Mouse (Mus musculus) kidney, adult 2 months (tissue): ENCODE data around the gene Il16. TPM values are rescaled to one million over a fixed set of nuclear protein-coding genes. Genes with fewer than 3 reads are reported as not detected.

ENCODE experiments used
- DNase-seq: peaks from one replicate; pipeline ENCODE4 v3.0.0; 2021
- H3K27ac ChIP-seq: fragments of 200-500 bp; 2 replicates; pipeline ENCODE4 v1.5.1; 2012; ENCODE audit warnings: low read depth, low read length, control low read depth, inconsistent platforms; ENCODE audit not compliant: insufficient read depth
- H3K27me3 ChIP-seq: fragments of 200-500 bp; replicated peaks from 2 replicates; pipeline ENCODE4 v1.6.1; 2012; ENCODE audit warnings: mild to moderate bottlenecking, moderate library complexity, low read length, inconsistent platforms; ENCODE audit not compliant: control insufficient read depth, insufficient read depth
- H3K36me3 ChIP-seq: fragments of 200-500 bp; 2 replicates; pipeline ENCODE4 v1.6.1; 2012; ENCODE audit warnings: mild to moderate bottlenecking, moderate library complexity, low read length, inconsistent platforms; ENCODE audit not compliant: control insufficient read depth, insufficient read depth
- H3K4me1 ChIP-seq: fragments of 200-500 bp; 2 replicates; pipeline ENCODE4 v1.6.1; 2011; ENCODE audit warnings: low read length; ENCODE audit not compliant: control insufficient read depth, insufficient read depth
- H3K4me3 ChIP-seq: fragments of 200-500 bp; 2 replicates; pipeline ENCODE4 v1.5.1; 2011; ENCODE audit warnings: mild to moderate bottlenecking, low read depth, low read length, control low read depth; ENCODE audit not compliant: insufficient read depth
- CTCF ChIP-seq: fragments of 200-500 bp; conservative IDR thresholded peaks from 2 replicates; pipeline ENCODE4 v1.5.1; 2011; ENCODE audit warnings: low read depth, mild to moderate bottlenecking, control low read depth, low read length, moderate library complexity, mixed read lengths; ENCODE audit not compliant: insufficient read depth, insufficient read length
- POLR2A ChIP-seq: fragments of 200-500 bp; IDR thresholded peaks from one replicate; pipeline ENCODE4 v1.6.1; 2011; ENCODE audit warnings: low read depth, low read length, control low read depth
- WGBS: fragments of 180-500 bp; shearing (Covaris S2); methylation state at CpG from one replicate; pipeline ENCODE4 v1.1.7; 2018; 5-methylcytosine and 5-hydroxymethylcytosine counted together
- polyA plus RNA-seq: library from polyadenylated mRNA; depleted of rRNA; stranded (reverse); fragments of >200 nt; gene quantifications from 2 replicates; pipeline ENCODE4 v1.2.3, GENCODE M21; 2012

Il16 gene
- polyA plus RNA-seq, 1 experiment: 6.9 TPM

- Histone ChIP-seq H3K4me3 (no peak overlapping the region), H3K27me3 (no peaks in the 10 kb centered on the region), H3K36me3 (no peaks in the 10 kb centered on the region), H3K27ac (no peak overlapping the region), H3K4me1 (no peaks in the 10 kb centered on the region)
- WGBS: 89% methylated on average over 7 of the region's 7 CpGs
- TF ChIP-seq POLR2A (no peak), CTCF (no peak)
- no peak for DNase-seq
Observed at GRCm38 (mm10) chr7:83735108-83735781, 10.3 kb downstream of the Il16 start.

GRCm38 (mm10) chr7:83734671-83735082 lies 10.8 kb downstream of the Il16 start:
- no peak overlapping the region for H3K4me3 ChIP-seq
- H3K27ac ChIP-seq: no peak overlapping the region
- H3K27me3 ChIP-seq: no peaks in the 10 kb centered on the region
- DNase-seq: no peak
- no peaks in the 10 kb centered on the region for H3K36me3 ChIP-seq
- H3K4me1 ChIP-seq: no peaks in the 10 kb centered on the region
- WGBS: 74% methylated on average over 6 of the region's 6 CpGs
- TF ChIP-seq CTCF (no peak), POLR2A (no peak)

GRCm38 (mm10) chr7:83734246-83734645 lies 11.3 kb downstream of the Il16 start:
- no peaks in the 10 kb centered on the region for H3K4me1 ChIP-seq
- no peaks in the 10 kb centered on the region for H3K36me3 ChIP-seq
- H3K27me3 ChIP-seq: no peaks in the 10 kb centered on the region
- WGBS: 86% methylated on average over 3 of the region's 3 CpGs
- no peak for DNase-seq
- TF ChIP-seq POLR2A: no peak
- no peak for TF ChIP-seq CTCF
- H3K4me3 ChIP-seq: no peak overlapping the region
- H3K27ac ChIP-seq: no peak overlapping the region

GRCm38 (mm10) chr7:83732781-83733180 lies 12.7 kb downstream of the Il16 start:
- WGBS: 92% methylated on average over 3 of the region's 3 CpGs
- no peaks in the 10 kb centered on the region for H3K27me3 ChIP-seq
- H3K27ac ChIP-seq: no peak overlapping the region
- H3K36me3 ChIP-seq: no peaks in the 10 kb centered on the region
- no peak overlapping the region for H3K4me3 ChIP-seq
- no peak for TF ChIP-seq CTCF
- no peak for TF ChIP-seq POLR2A
- DNase-seq: no peak
- H3K4me1 ChIP-seq: no peaks in the 10 kb centered on the region

GRCm38 (mm10) chr7:83731961-83732666 lies 13.4 kb downstream of the Il16 start:
- TF ChIP-seq POLR2A (no peak), CTCF (no peak)
- WGBS: 85% methylated on average over 15 of the region's 15 CpGs
- no peak overlapping the region for H3K27ac ChIP-seq

GRCm38 (mm10) chr7:83731297-83731696 lies 14.2 kb downstream of the Il16 start:
- H3K36me3 ChIP-seq: no peaks in the 10 kb centered on the region
- DNase-seq: no peak
- no peaks in the 10 kb centered on the region for H3K4me1 ChIP-seq
- H3K27me3 ChIP-seq: no peaks in the 10 kb centered on the region
- no peak overlapping the region for H3K4me3 ChIP-seq
- H3K27ac ChIP-seq: no peak overlapping the region
- WGBS: 79% methylated on average over 6 of the region's 6 CpGs
- no peak for TF ChIP-seq POLR2A
- TF ChIP-seq CTCF: no peak

More at GRCm38 (mm10) chr7:83731961-83732666, 13.4 kb downstream of the Il16 start:
- DNase-seq: no peak
- no peaks in the 10 kb centered on the region for H3K36me3 ChIP-seq
- H3K4me3 ChIP-seq: no peak overlapping the region
- no peaks in the 10 kb centered on the region for H3K27me3 ChIP-seq
- no peaks in the 10 kb centered on the region for H3K4me1 ChIP-seq

GRCm38 (mm10) chr7:83726936-83727632 lies 18.4 kb downstream of the Il16 start:
- no peaks in the 10 kb centered on the region for H3K27me3 ChIP-seq
- no peak overlapping the region for H3K27ac ChIP-seq
- H3K4me3 ChIP-seq: no peak overlapping the region
- no peak for TF ChIP-seq POLR2A
- no peak for TF ChIP-seq CTCF
- WGBS: 41% methylated on average over 5 of the region's 5 CpGs
- no peaks in the 10 kb centered on the region for H3K4me1 ChIP-seq
- no peak for DNase-seq
- H3K36me3 ChIP-seq: no peaks in the 10 kb centered on the region
